Mouse (Mus musculus): ENCODE measurements around the gene Alkal2.

The Alkal2 gene

GRCm38 (mm10) chr12:30922401-30922800 is 38.3 kb downstream of the Alkal2 start:
- DNase-seq (ENCODE audit: low spot score in 2 of 2) = no peak

- no peak for DNase-seq (ENCODE audit: low spot score in 2 of 2)
Observed at GRCm38 (mm10) chr12:30928182-30928581, 44.1 kb downstream of the Alkal2 start.

DNA sequence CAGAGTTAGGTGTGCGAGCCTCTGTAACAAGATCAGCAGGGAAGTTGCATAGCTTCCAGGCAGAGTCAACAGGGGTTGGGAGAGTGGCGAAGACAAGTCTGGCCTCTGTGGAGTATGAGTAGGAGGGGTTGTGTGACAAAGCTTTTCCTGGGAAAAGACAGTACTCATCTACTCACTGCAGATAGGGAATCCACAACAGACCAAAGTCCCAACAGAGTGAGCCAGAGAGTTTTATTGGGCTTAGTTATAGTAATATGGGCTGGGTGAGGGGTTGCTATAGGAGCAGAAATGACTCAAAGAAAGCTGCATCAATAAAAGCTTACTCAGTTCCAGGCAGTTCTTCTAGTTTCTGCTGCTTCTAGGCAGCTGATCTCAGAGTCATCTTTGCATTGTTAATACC is 49.2 kb downstream of the Alkal2 start:
- DNase-seq (ENCODE audit: low spot score in 2 of 2) = no peak

- DNase-seq (ENCODE audit: low spot score in 2 of 2) = no peak
Observed at GRCm38 (mm10) chr12:30936899-30937298, 52.8 kb downstream of the Alkal2 start.
